Mouse (Mus musculus) cerebellum, adult 9-10 months (tissue): ENCODE data around the gene Gm3424.
"Not testable (repeated sequence)": the region's sequence is repeated elsewhere in the genome, so short reads cannot be mapped to it uniquely, and the experiment has no call there.

Experiments
- DNase-seq: peaks from one replicate; pipeline ENCODE4 v3.0.0; 2022

Gm3424 gene

GRCm38 (mm10) chr14:5830229-5830628, at the start of gene Gm3424:
Gm3424 (minus strand) TSS chr14:5830329.
- DNase-seq: not testable (repeated sequence)

GRCm38 (mm10) chr14:5879791-5880190, 49.7 kb upstream of the Gm3424 start:
- DNase-seq: not testable (repeated sequence)

GRCm38 (mm10) chr14:5879136-5879535, 49.0 kb upstream of the Gm3424 start:
- DNase-seq: peak; percentile 5

GRCm38 (mm10) chr14:5855911-5856310, 25.8 kb upstream of the Gm3424 start:
- not testable (repeated sequence) for DNase-seq

- not testable (repeated sequence) for DNase-seq
These were observed 17.3 kb downstream of the Gm3424 start for GRCm38 (mm10) chr14:5812699-5813356.

GRCm38 (mm10) chr14:5807882-5808281, 22.2 kb downstream of the Gm3424 start, which contains the start of gene Gm3383:
Gm3383 (minus strand) TSS chr14:5807982.
- DNase-seq: not testable (repeated sequence)
